Mouse (Mus musculus): ENCODE measurements around the gene Gm14139.
"Not testable (repeated sequence)": the region's sequence is repeated elsewhere in the genome, so short reads cannot be mapped to it uniquely, and the experiment has no call there.

DNA sequence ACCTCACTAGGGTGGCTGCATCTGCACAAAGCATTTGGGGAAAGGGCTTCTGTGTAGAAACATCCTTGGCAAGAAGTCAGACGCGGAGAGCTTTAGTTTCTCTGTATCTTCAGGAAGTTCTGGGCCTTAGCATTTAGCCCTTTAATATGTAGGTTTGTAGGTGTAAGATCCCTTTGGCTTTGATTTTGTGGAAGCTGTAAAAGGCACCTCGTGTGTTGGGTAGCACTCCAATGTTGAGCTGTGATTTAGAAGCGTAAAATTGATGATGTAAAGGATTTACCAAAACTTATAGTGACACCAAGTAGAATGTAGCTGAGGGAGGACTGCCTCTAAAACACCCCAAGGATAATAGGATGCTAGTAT is 36.8 kb downstream of the Gm14139 start:
- TF ChIP-seq CTCF (conservative IDR thresholded peaks at IDR 0.05; ENCODE audit: insufficient read depth, insufficient read length, low read depth, low read length); POLR2A (IDR thresholded peaks at IDR 0.05; ENCODE audit: low read depth, low read length): not testable (repeated sequence)
